In genomic region chr3:88654621-88655020, GRCm38 (mm10) we compare ENCODE assay signal across 11 mouse cellular contexts. TPM values are rescaled to one million over a fixed set of nuclear protein-coding genes. Genes with fewer than 3 reads are reported as not detected.
A peak's percentile ranks its signal among the peaks of the same experiment; 100 is the strongest.
DNase-seq lines count a peak whose midpoint lies in the region; ATAC-seq and TF ChIP-seq lines count a peak whose summit lies in the region.
"Had no signal": no experiment of that assay in that cellular context is flagged by ENCODE, and none has a peak within 500 bp of the region (broad histone marks: within the 10 kb centered on the region; RNA-seq: fewer than 3 reads in every experiment).

No protein-coding gene starts in this region.

- H3K9ac ChIP-seq in limb, embryonic 15.5 days, result no peak overlapping the region
- no peak overlapping the region for H3K9ac ChIP-seq in heart, embryonic 12.5 days
- H3K9ac ChIP-seq in forebrain, embryonic 14.5 days (ENCODE audit: low read length), result no peak overlapping the region
- H3K9ac ChIP-seq: liver, embryonic 13.5 days had no signal

- no peaks in the 10 kb centered on the region for H3K79me2 ChIP-seq in myocyte (ENCODE audit: control insufficient read depth, insufficient read depth)

- H3K4me2 ChIP-seq in limb, embryonic 15.5 days, result no peak overlapping the region
- H3K4me2 ChIP-seq in heart, embryonic 12.5 days, result 0 out of 2 replicates have a peak overlapping the region, but pooled peaks have one; percentile 11
- peak overlapping the region; percentile 30 for H3K4me2 ChIP-seq in myocyte (ENCODE audit: low read depth)
- H3K4me2 ChIP-seq in forebrain, embryonic 14.5 days (ENCODE audit: low read length), result no peak overlapping the region
- H3K4me2 ChIP-seq: liver, embryonic 13.5 days had no signal

- WGBS in limb, embryonic 15.5 days, result 62% methylated on average over 4 of the region's 4 CpGs
- 92% methylated on average over 4 of the region's 4 CpGs for WGBS in limb, embryonic 10.5 days
- 59% methylated on average over 4 of the region's 4 CpGs for WGBS in heart, embryonic 12.5 days
- 85% methylated on average over 4 of the region's 4 CpGs for WGBS in forebrain, embryonic 14.5 days

- no peaks in the 10 kb centered on the region for H3K9me3 ChIP-seq in limb, embryonic 15.5 days
- H3K9me3 ChIP-seq in limb, embryonic 10.5 days (replicated peaks), result no peaks in the 10 kb centered on the region
- H3K9me3 ChIP-seq in heart, embryonic 12.5 days (replicated peaks), result no peaks in the 10 kb centered on the region
- H3K9me3 ChIP-seq in forebrain, embryonic 14.5 days (replicated peaks; ENCODE audit: control insufficient read depth, low read length), result no peaks in the 10 kb centered on the region
- H3K9me3 ChIP-seq: liver, embryonic 13.5 days had no signal

- no peak for ATAC-seq in limb, embryonic 15.5 days (ENCODE audit: insufficient number of reproducible peaks, low FRiP score, low TSS enrichment, low read depth)
- peak; percentile 74 for ATAC-seq in heart, embryonic 12.5 days (ENCODE audit: insufficient number of reproducible peaks, low FRiP score)
- ATAC-seq in forebrain, embryonic 14.5 days, result no peak
- no peak for ATAC-seq in CD4-positive, CD25-positive, alpha-beta regulatory T cell, adult 4 months

- no peaks in the 10 kb centered on the region for H3K27me3 ChIP-seq in limb, embryonic 15.5 days
- no peaks in the 10 kb centered on the region for H3K27me3 ChIP-seq in limb, embryonic 10.5 days (ENCODE audit: low read depth, poor library complexity, severe bottlenecking)
- H3K27me3 ChIP-seq in heart, embryonic 12.5 days (replicated peaks), result no peaks in the 10 kb centered on the region
- H3K27me3 ChIP-seq in myocyte (ENCODE audit: control insufficient read depth, insufficient read depth, insufficient read length), result no peaks in the 10 kb centered on the region
- no peaks in the 10 kb centered on the region for H3K27me3 ChIP-seq in forebrain, embryonic 14.5 days (replicated peaks; ENCODE audit: control insufficient read depth, insufficient read depth, low read length)

- H3ac ChIP-seq in myocyte (ENCODE audit: control insufficient read depth, insufficient read length), result no peak overlapping the region

- peak overlapping the region; percentile 23; the same call in 1 of the 2 replicates for H3K27ac ChIP-seq in limb, embryonic 15.5 days
- no peak overlapping the region for H3K27ac ChIP-seq in limb, embryonic 10.5 days
- 0 out of 2 replicates have a peak overlapping the region, but pooled peaks have one; percentile 8 for H3K27ac ChIP-seq in heart, embryonic 12.5 days (ENCODE audit: poor library complexity, severe bottlenecking)
- H3K27ac ChIP-seq in forebrain, embryonic 14.5 days (ENCODE audit: low read depth, low read length), result no peak overlapping the region
- H3K27ac ChIP-seq: liver, embryonic 13.5 days had no signal

- H3K4me1 ChIP-seq in limb, embryonic 15.5 days, result peaks cover 24% of the 10 kb centered on the region
- H3K4me1 ChIP-seq in limb, embryonic 10.5 days, result 0 out of 2 replicates have a peak, but pooled peaks cover 6% of the 10 kb centered on the region
- peaks cover 23% of the 10 kb centered on the region for H3K4me1 ChIP-seq in heart, embryonic 12.5 days (replicated peaks)
- H3K4me1 ChIP-seq in forebrain, embryonic 14.5 days (ENCODE audit: control insufficient read depth, insufficient read depth, low read length), result no peaks in the 10 kb centered on the region
- H3K4me1 ChIP-seq: liver, embryonic 13.5 days had no signal

- no peaks in the 10 kb centered on the region for H3K36me3 ChIP-seq in limb, embryonic 15.5 days
- peaks cover 4% of the 10 kb centered on the region; the same call in 1 of the 2 replicates for H3K36me3 ChIP-seq in limb, embryonic 10.5 days
- H3K36me3 ChIP-seq in heart, embryonic 12.5 days, result no peaks in the 10 kb centered on the region
- H3K36me3 ChIP-seq in myocyte (ENCODE audit: control insufficient read depth, insufficient read depth), result no peaks in the 10 kb centered on the region
- no peaks in the 10 kb centered on the region for H3K36me3 ChIP-seq in forebrain, embryonic 14.5 days (ENCODE audit: control insufficient read depth, insufficient read depth, low read length)
- H3K36me3 ChIP-seq: liver, embryonic 13.5 days had no signal

- DNase-seq in limb, embryonic 10.5 days (ENCODE audit: low spot score), result no peak
- DNase-seq in fibroblast of lung, adult 2 months (ENCODE audit: low read depth), result peak; percentile 75
- no peak for DNase-seq in forebrain, embryonic 14.5 days (ENCODE audit: low spot score)
- DNase-seq: cerebellum, postnatal 36 days; liver, embryonic 13.5 days had no signal

- no peak overlapping the region for H3K4me3 ChIP-seq in limb, embryonic 15.5 days
- no peak overlapping the region for H3K4me3 ChIP-seq in limb, embryonic 10.5 days
- no peak overlapping the region for H3K4me3 ChIP-seq in heart, embryonic 12.5 days
- no peak overlapping the region for H3K4me3 ChIP-seq in myocyte
- no peak overlapping the region for H3K4me3 ChIP-seq in forebrain, embryonic 14.5 days (ENCODE audit: low read depth, low read length)
- H3K4me3 ChIP-seq: liver, embryonic 13.5 days had no signal

- no peak for TF ChIP-seq POLR2A in myocyte (IDR thresholded peaks at IDR 0.05; ENCODE audit: insufficient read length, low read depth)

TF ChIP-seq in myocyte, 11 proteins besides CTCF, POLR2A, EP300 and RAD21:
- no peak for TF ChIP-seq POLR2AphosphoS2 (IDR thresholded peaks at IDR 0.05; ENCODE audit: insufficient read length, low read depth)
- no peak for TF ChIP-seq E2F4 (IDR thresholded peaks at IDR 0.05; ENCODE audit: insufficient read depth)
- TF ChIP-seq USF1 (IDR thresholded peaks at IDR 0.05; ENCODE audit: low read depth), result no peak
- peak in 1 of 3 experiments; percentile 12 for TF ChIP-seq MYOG (IDR thresholded peaks at IDR 0.05; ENCODE audit: control insufficient read depth in 1 of 3, insufficient read depth in 1 of 3, insufficient read length in 2 of 3, low read depth in 2 of 3)
- TF ChIP-seq TCF3 (IDR thresholded peaks at IDR 0.05; ENCODE audit: insufficient read length, low read depth), result no peak
- TF ChIP-seq REST (IDR thresholded peaks at IDR 0.05; ENCODE audit: insufficient read depth, insufficient read length), result no peak
- TF ChIP-seq MYOD1 (IDR thresholded peaks at IDR 0.05; ENCODE audit: control insufficient read depth in 1 of 3, insufficient read length in 2 of 3, low read depth in 2 of 3), result peak in 2 of 3 experiments; percentile 36 to 49
- no peak for TF ChIP-seq CEBPB (IDR thresholded peaks at IDR 0.05; ENCODE audit: insufficient read depth, poor library complexity, severe bottlenecking)
- no peak for TF ChIP-seq MAX (IDR thresholded peaks at IDR 0.05; ENCODE audit: low read depth)
- TF ChIP-seq TCF12 (IDR thresholded peaks at IDR 0.05; ENCODE audit: insufficient read depth, poor library complexity, severe bottlenecking), result no peak
- no peak for TF ChIP-seq SRF (IDR thresholded peaks at IDR 0.05; ENCODE audit: control insufficient read depth, insufficient read length, low read depth)

RNA-seq across cellular contexts. Expression of gene Rxfp4, which starts 1.7 kb away (rescaled TPM):
- polyA plus RNA-seq in limb, embryonic 15.5 days (2015; fragmentation: Nextera tagmentation; extraction: Ambion mirVana), result 0.19 TPM in 1 of 2 replicates, not detected in the other
- polyA plus RNA-seq in limb, embryonic 10.5 days (2016; fragmentation: Nextera tagmentation; extraction: Ambion mirVana), result not detected in 2 replicates
- not detected in 2 replicates for polyA plus RNA-seq in heart, embryonic 12.5 days (2016; fragmentation: Nextera tagmentation; extraction: Ambion mirVana)
- not detected for polyA plus RNA-seq in myocyte (2012; fragmentation: generic; extraction: Trizol)
- polyA plus RNA-seq in forebrain, embryonic 14.5 days (2014; fragmentation: Nextera tagmentation; extraction: Ambion mirVana), result not detected in 2 replicates
- under 1 TPM in 1 of 2 experiments, not detected in 1; 0.26 TPM for polyA plus RNA-seq in CD4-positive, CD25-positive, alpha-beta regulatory T cell, adult 4 months (2017; shearing (Covaris generic))
- polyA plus RNA-seq: hindbrain, embryonic 11.5 days; liver, embryonic 13.5 days; small intestine, adult 2 months had no signal

RNA-seq across cellular contexts. Expression of gene Khdc4, which starts 31.0 kb away (rescaled TPM):
- polyA plus RNA-seq in limb, embryonic 15.5 days (2015; fragmentation: Nextera tagmentation; extraction: Ambion mirVana), result 77.9 and 86.7 TPM in 2 replicates
- 103 and 111 TPM in 2 replicates for polyA plus RNA-seq in limb, embryonic 10.5 days (2016; fragmentation: Nextera tagmentation; extraction: Ambion mirVana)
- 75.3 and 75.6 TPM in 2 replicates for polyA plus RNA-seq in heart, embryonic 12.5 days (2016; fragmentation: Nextera tagmentation; extraction: Ambion mirVana)
- polyA plus RNA-seq in myocyte (2012; fragmentation: generic; extraction: Trizol), result 17.2 TPM
- 71.7 and 86.6 TPM in 2 replicates for polyA plus RNA-seq in forebrain, embryonic 14.5 days (2014; fragmentation: Nextera tagmentation; extraction: Ambion mirVana)
- 10 to 100 TPM; 49.8 to 50.2 TPM for polyA plus RNA-seq in CD4-positive, CD25-positive, alpha-beta regulatory T cell, adult 4 months (2017; shearing (Covaris generic))

RNA-seq across cellular contexts. Expression of gene Arhgef2, which starts 48.9 kb away (rescaled TPM):
- polyA plus RNA-seq in limb, embryonic 15.5 days (2015; fragmentation: Nextera tagmentation; extraction: Ambion mirVana), result 84.9 and 97.3 TPM in 2 replicates
- 103 and 119 TPM in 2 replicates for polyA plus RNA-seq in limb, embryonic 10.5 days (2016; fragmentation: Nextera tagmentation; extraction: Ambion mirVana)
- 84.5 and 91.8 TPM in 2 replicates for polyA plus RNA-seq in heart, embryonic 12.5 days (2016; fragmentation: Nextera tagmentation; extraction: Ambion mirVana)
- 361 TPM for polyA plus RNA-seq in myocyte (2012; fragmentation: generic; extraction: Trizol)
- 90.6 and 122 TPM in 2 replicates for polyA plus RNA-seq in forebrain, embryonic 14.5 days (2014; fragmentation: Nextera tagmentation; extraction: Ambion mirVana)
- polyA plus RNA-seq in CD4-positive, CD25-positive, alpha-beta regulatory T cell, adult 4 months (2017; shearing (Covaris generic)), result 10 to 100 TPM; 36.5 to 48.6 TPM

Comparison
In these comparisons a context has a peak if more than half of its experiments do, and no peak if none do; other contexts are left out.
1. H3K27ac ChIP-seq: peak in limb, embryonic 15.5 days (single experiment) and heart, embryonic 12.5 days (single experiment); none in limb, embryonic 10.5 days (single experiment) and forebrain, embryonic 14.5 days (single experiment).
2. H3K4me2 ChIP-seq: peak in heart, embryonic 12.5 days (single experiment) and myocyte (single experiment); none in limb, embryonic 15.5 days (single experiment) and forebrain, embryonic 14.5 days (single experiment).